8 mouse cellular contexts compared by ENCODE assay signal in genomic region chr6:50455829-50456469, GRCm38 (mm10). TPM values are rescaled to one million over a fixed set of nuclear protein-coding genes. Genes with fewer than 3 reads are reported as not detected.
DNase-seq lines count a peak whose midpoint lies in the region; ATAC-seq and TF ChIP-seq lines count a peak whose summit lies in the region.

Osbpl3 (minus strand) TSS chr6:50456201.

- no peak for TF ChIP-seq EP300 in lung, postnatal 0 days (IDR thresholded peaks at IDR 0.05)

- DNase-seq in MEL-GATA-1-ER (ENCODE audit: extremely low read depth, low read depth): peak; percentile 80
- DNase-seq in cerebellum, adult 9-10 months: peak; percentile 92
- DNase-seq in hindbrain, embryonic 10.5 days (ENCODE audit: low spot score): peak; percentile 94
- DNase-seq in layer of hippocampus, adult 9-11 months: peak; percentile 85
- peak; percentile 95 for DNase-seq in lung, postnatal 0 days (ENCODE audit: low spot score)
- DNase-seq in ovary, postnatal 14 days (ENCODE audit: low spot score): peak; percentile 75
- DNase-seq in thymus, postnatal 14 days: peak; percentile 85

- under 1% methylated on average over 45 of the region's 45 CpGs for WGBS in hindbrain, embryonic 10.5 days
- WGBS in lung, postnatal 0 days: under 1% methylated on average over 45 of the region's 45 CpGs

- peak within 1 kb of the TSS; percentile 88 for H3K27ac ChIP-seq in hindbrain, embryonic 10.5 days
- H3K27ac ChIP-seq in lung, postnatal 0 days (ENCODE audit: low read length): no peak within 1 kb of the TSS

- H3K36me3 ChIP-seq in hindbrain, embryonic 10.5 days: no peaks in the 10 kb centered on the region
- H3K36me3 ChIP-seq in lung, postnatal 0 days (ENCODE audit: insufficient read depth, low read length): no peaks in the 10 kb centered on the region

- H3K4me2 ChIP-seq in lung, postnatal 0 days (replicated peaks; ENCODE audit: low read depth, low read length): peak within 1 kb of the TSS; percentile 100

- H3K27me3 ChIP-seq in hindbrain, embryonic 10.5 days (ENCODE audit: insufficient read depth, poor library complexity, severe bottlenecking): peaks cover 17% of the 10 kb centered on the region; the same call in 1 of the 2 replicates
- no peaks in the 10 kb centered on the region for H3K27me3 ChIP-seq in lung, postnatal 0 days (replicated peaks; ENCODE audit: insufficient read depth, low read length)

- TF ChIP-seq CTCF in lung, postnatal 0 days (IDR thresholded peaks at IDR 0.05): peak; percentile 70

- peaks cover 29% of the 10 kb centered on the region for H3K4me1 ChIP-seq in hindbrain, embryonic 10.5 days (replicated peaks)
- H3K4me1 ChIP-seq in lung, postnatal 0 days (ENCODE audit: insufficient read depth, low read depth, low read length): no peaks in the 10 kb centered on the region; the same call in 1 of the 2 replicates

- peak; percentile 82 for ATAC-seq in frontal cortex, adult (ENCODE audit: low TSS enrichment)
- ATAC-seq in lung, postnatal 0 days: peak; percentile 98

- H3K4me3 ChIP-seq in hindbrain, embryonic 10.5 days: peak within 1 kb of the TSS; percentile 80
- H3K4me3 ChIP-seq in lung, postnatal 0 days (ENCODE audit: low read depth, low read length): peak within 1 kb of the TSS; percentile 56

- no peaks in the 10 kb centered on the region for H3K9me3 ChIP-seq in hindbrain, embryonic 10.5 days
- H3K9me3 ChIP-seq in lung, postnatal 0 days (ENCODE audit: low read length): no peaks in the 10 kb centered on the region

- peak within 1 kb of the TSS; percentile 45; the same call in 1 of the 2 replicates for H3K9ac ChIP-seq in lung, postnatal 0 days (replicated peaks; ENCODE audit: low read depth)

RNA-seq across cellular contexts. Expression of gene Osbpl3, which starts in this region (rescaled TPM):
- polyA plus RNA-seq in hindbrain, embryonic 10.5 days (2016; fragmentation: Nextera tagmentation; extraction: Ambion mirVana): 6.2 and 6.6 TPM in 2 replicates
- polyA plus RNA-seq in lung, postnatal 0 days (2015; fragmentation: Nextera tagmentation; extraction: Ambion mirVana): 4.7 TPM in 2 replicates
